Mouse (Mus musculus) liver, adult 2 months (tissue): ENCODE data around the gene Ogfod2.

ENCODE experiments used
- CTCF ChIP-seq: fragments of 200-500 bp; IDR thresholded peaks from 2 replicates; pipeline ENCODE4 v1.5.1; 2011; ENCODE audit warnings: low read depth, low read length, control low read depth
- POLR2A ChIP-seq: fragments of 200-500 bp; IDR thresholded peaks from 2 replicates; pipeline ENCODE4 v1.6.1; 2011; ENCODE audit warnings: low read length, control low read depth; ENCODE audit not compliant: insufficient read depth; ENCODE audit errors: extremely low read depth

DNA sequence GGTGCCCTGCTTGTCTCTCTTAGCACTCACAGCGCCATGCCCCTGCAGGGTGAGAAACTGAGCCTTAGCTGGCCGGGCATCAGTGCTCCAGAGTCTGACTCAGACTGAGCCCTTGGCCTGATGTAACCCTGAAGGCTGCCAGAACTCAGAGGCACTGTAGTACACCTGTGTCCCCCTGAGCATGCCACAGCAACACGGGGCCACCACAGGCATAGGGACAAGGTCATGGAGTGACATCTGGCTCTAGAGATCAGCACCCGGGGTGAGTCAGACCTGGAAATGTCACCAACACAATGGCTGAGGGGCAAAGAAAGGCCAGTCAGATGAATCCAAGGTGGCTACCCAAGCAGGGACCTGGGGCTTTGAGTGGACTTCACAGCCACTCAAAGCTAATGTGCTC is 25.2 kb upstream of the Ogfod2 start:
- TF ChIP-seq CTCF (no peak), POLR2A (no peak)
